Mouse (Mus musculus) cerebellum, adult 8-10 months (tissue): ENCODE results near the gene Actn1.
A peak's percentile ranks its signal among the peaks of the same experiment; 100 is the strongest.
"Not testable (repeated sequence)": the region's sequence is repeated elsewhere in the genome, so short reads cannot be mapped to it uniquely, and the experiment has no call there.

Experiments
- DNase-seq: peaks from one replicate; pipeline ENCODE4 v3.0.0; 2022

Actn1 gene

GRCm38 (mm10) chr12:80260056-80260743 lies at the start of gene Actn1:
TSS of gene Actn1 (minus strand) at chr12:80260371.
- peak; percentile 88 for DNase-seq

GRCm38 (mm10) chr12:80307556-80307955 lies 47.4 kb upstream of the Actn1 start:
- DNase-seq: no peak

GRCm38 (mm10) chr12:80304518-80304917 lies 44.3 kb upstream of the Actn1 start:
- DNase-seq: no peak

GRCm38 (mm10) chr12:80300833-80301456 lies 40.8 kb upstream of the Actn1 start:
- no peak for DNase-seq

- DNase-seq: no peak
Measured at GRCm38 (mm10) chr12:80298714-80299113, 38.5 kb upstream of the Actn1 start.

GRCm38 (mm10) chr12:80291895-80292435 lies 31.8 kb upstream of the Actn1 start:
- no peak for DNase-seq

- no peak for DNase-seq
Measured at GRCm38 (mm10) chr12:80290964-80291363, 30.8 kb upstream of the Actn1 start.

- DNase-seq: no peak
Measured at GRCm38 (mm10) chr12:80290483-80290882, 30.3 kb upstream of the Actn1 start.

GRCm38 (mm10) chr12:80289722-80290121 lies 29.6 kb upstream of the Actn1 start:
- no peak for DNase-seq

GRCm38 (mm10) chr12:80285890-80286289 lies 25.7 kb upstream of the Actn1 start:
- no peak for DNase-seq

GRCm38 (mm10) chr12:80284251-80284650 lies 24.1 kb upstream of the Actn1 start:
- DNase-seq: not testable (repeated sequence)

GRCm38 (mm10) chr12:80278866-80279265 lies 18.7 kb upstream of the Actn1 start:
- no peak for DNase-seq

GRCm38 (mm10) chr12:80277428-80277827 lies 17.3 kb upstream of the Actn1 start:
- no peak for DNase-seq

GRCm38 (mm10) chr12:80275187-80275820 lies 15.1 kb upstream of the Actn1 start:
- no peak for DNase-seq

- DNase-seq: peak; percentile 19
Measured at GRCm38 (mm10) chr12:80273020-80273686, 13.0 kb upstream of the Actn1 start.

- no peak for DNase-seq
Measured at GRCm38 (mm10) chr12:80271806-80272205, 11.6 kb upstream of the Actn1 start.

GRCm38 (mm10) chr12:80270924-80271323 lies 10.8 kb upstream of the Actn1 start:
- no peak for DNase-seq

GRCm38 (mm10) chr12:80269303-80269702 lies 9.1 kb upstream of the Actn1 start:
- no peak for DNase-seq

- no peak for DNase-seq
Measured at GRCm38 (mm10) chr12:80267962-80268361, 7.8 kb upstream of the Actn1 start.

- DNase-seq: not testable (repeated sequence)
Measured at GRCm38 (mm10) chr12:80264388-80264787, 4.2 kb upstream of the Actn1 start.

- DNase-seq: no peak
Measured at GRCm38 (mm10) chr12:80260744-80261695, 849 bp upstream of the Actn1 start.
